Mouse (Mus musculus) midbrain, embryonic 13.5 days (tissue): ENCODE data around the gene Eps8l2. TPM values are rescaled to one million over a fixed set of nuclear protein-coding genes. Genes with fewer than 3 reads are reported as not detected.
"Not testable (repeated sequence)": the region's sequence is repeated elsewhere in the genome, so short reads cannot be mapped to it uniquely, and the experiment has no call there.

Experiments used
- ATAC-seq: fragments of 200-750 bp; cut with Nextera tagmentation; 2 replicates; pipeline ENCODE4 v1.8.0; 2017; ENCODE audit warnings: mild to moderate bottlenecking, moderate TSS enrichment, moderate library complexity
- H3K27ac ChIP-seq: fragments of 300-500 bp; sonication (generic); 2 replicates; pipeline ENCODE4 v1.5.1; 2015; ENCODE audit warnings: inconsistent platforms, mild to moderate bottlenecking, moderate library complexity
- H3K27me3 ChIP-seq: fragments of 300-500 bp; sonication (generic); 2 replicates; pipeline ENCODE4 v1.6.1; 2015; ENCODE audit warnings: mild to moderate bottlenecking, inconsistent platforms
- H3K36me3 ChIP-seq: fragments of 300-500 bp; sonication (generic); 2 replicates; pipeline ENCODE4 v1.6.1; 2015; ENCODE audit warnings: mild to moderate bottlenecking, inconsistent platforms
- H3K4me1 ChIP-seq: fragments of 300-500 bp; sonication (generic); replicated peaks from 2 replicates; pipeline ENCODE4 v1.6.1; 2015; ENCODE audit warnings: inconsistent platforms
- H3K4me2 ChIP-seq: fragments of 300-500 bp; sonication (generic); replicated peaks from 2 replicates; pipeline ENCODE4 v1.6.1; 2015; ENCODE audit warnings: moderate library complexity, mild to moderate bottlenecking, inconsistent platforms
- H3K4me3 ChIP-seq: fragments of 300-500 bp; sonication (generic); replicated peaks from 2 replicates; pipeline ENCODE4 v1.5.1; 2015; ENCODE audit warnings: mild to moderate bottlenecking, inconsistent platforms
- H3K9ac ChIP-seq: fragments of 300-500 bp; sonication (generic); replicated peaks from 2 replicates; pipeline ENCODE4 v1.6.1; 2015; ENCODE audit warnings: mild to moderate bottlenecking, inconsistent platforms
- H3K9me3 ChIP-seq: fragments of 300-500 bp; sonication (generic); 2 replicates; pipeline ENCODE4 v1.6.1; 2016; ENCODE audit warnings: mild to moderate bottlenecking, inconsistent platforms
- WGBS: fragments of 180-500 bp; shearing (Covaris S2); methylation state at CpG from one replicate; pipeline ENCODE4 v1.1.7; 2015; 5-methylcytosine and 5-hydroxymethylcytosine counted together
- polyA plus RNA-seq: library from polyadenylated mRNA; unstranded; fragments of >200 nt; fragmentation: Nextera tagmentation; extraction: Ambion mirVana; gene quantifications from 2 replicates; pipeline ENCODE4 v1.2.1, GENCODE M21; 2015

Eps8l2 gene
- polyA plus RNA-seq, 1 experiment from 2014 or later: 0.31 TPM

GRCm38 (mm10) chr7:141403305-141403704 lies 64.6 kb downstream of the Eps8l2 start:
- peak; percentile 58 for ATAC-seq
- H3K9me3 ChIP-seq: no peaks in the 10 kb centered on the region
- H3K4me3 ChIP-seq: no peak overlapping the region
- H3K4me2 ChIP-seq: no peak overlapping the region
- 42% methylated on average over 5 of the region's 5 CpGs for WGBS
- no peak overlapping the region for H3K9ac ChIP-seq
- H3K27me3 ChIP-seq: no peaks in the 10 kb centered on the region
- H3K4me1 ChIP-seq: no peaks in the 10 kb centered on the region
- peaks cover 64% of the 10 kb centered on the region for H3K36me3 ChIP-seq
- H3K27ac ChIP-seq: no peak overlapping the region

DNA sequence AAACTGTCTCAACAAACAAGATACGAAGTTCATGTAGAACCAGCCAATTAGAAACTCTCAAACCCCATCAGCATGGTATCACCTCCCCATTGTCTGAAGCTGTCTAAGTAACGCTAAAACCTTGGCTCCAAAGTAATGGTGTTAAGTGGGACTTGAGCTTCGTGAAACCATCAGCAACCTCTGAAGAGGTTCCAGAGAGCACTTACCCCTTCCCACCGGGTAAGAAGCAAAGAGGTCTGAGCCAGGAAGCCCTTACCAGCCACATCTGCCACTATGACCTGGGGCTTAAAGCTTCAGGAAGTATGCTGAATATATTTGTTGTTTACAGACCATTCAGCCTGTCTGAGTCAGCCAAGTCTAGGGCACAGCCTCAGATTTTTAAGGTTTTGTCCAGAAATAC lies 66.8 kb downstream of the Eps8l2 start:
- Histone ChIP-seq H3K9me3 (no peaks in the 10 kb centered on the region), H3K4me2 (no peak overlapping the region), H3K27ac (no peak overlapping the region), H3K4me1 (0 out of 2 replicates have a peak, but pooled peaks cover 4% of the 10 kb centered on the region), H3K4me3 (no peak overlapping the region), H3K9ac (0 out of 2 replicates have a peak overlapping the region, but pooled peaks have one; percentile 12), H3K27me3 (no peaks in the 10 kb centered on the region), H3K36me3 (peaks cover 60% of the 10 kb centered on the region)
- WGBS: 82% methylated on average over 4 of the region's 4 CpGs
- ATAC-seq: no peak

DNA sequence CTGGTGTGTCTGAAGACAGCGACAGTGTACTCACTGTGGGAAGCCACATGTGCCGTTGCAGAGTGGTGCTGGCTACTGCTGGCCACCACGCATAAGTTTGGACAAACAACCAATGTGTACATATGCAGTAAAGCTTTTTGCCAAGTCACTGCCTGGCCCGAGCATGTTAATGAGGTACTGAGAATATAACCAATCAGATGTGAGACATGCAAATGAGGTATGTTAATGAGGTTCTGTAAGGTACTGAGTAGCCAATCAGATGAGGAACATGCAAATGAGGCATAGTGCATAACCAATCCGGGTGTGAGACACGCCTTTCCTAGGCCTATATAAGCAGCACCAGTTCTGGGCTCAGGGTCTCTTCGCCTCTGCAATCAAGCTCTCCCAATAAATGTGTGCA lies 69.0 kb downstream of the Eps8l2 start:
- ATAC-seq, H3K4me3 ChIP-seq, H3K9me3 ChIP-seq, H3K27ac ChIP-seq, H3K4me2 ChIP-seq, H3K27me3 ChIP-seq, H3K9ac ChIP-seq: not testable (repeated sequence)
- Histone ChIP-seq H3K4me1 (peaks cover 14% of the 10 kb centered on the region), H3K36me3 (peaks cover 41% of the 10 kb centered on the region)
- WGBS: 96% methylated on average over 7 of the region's 7 CpGs

DNA sequence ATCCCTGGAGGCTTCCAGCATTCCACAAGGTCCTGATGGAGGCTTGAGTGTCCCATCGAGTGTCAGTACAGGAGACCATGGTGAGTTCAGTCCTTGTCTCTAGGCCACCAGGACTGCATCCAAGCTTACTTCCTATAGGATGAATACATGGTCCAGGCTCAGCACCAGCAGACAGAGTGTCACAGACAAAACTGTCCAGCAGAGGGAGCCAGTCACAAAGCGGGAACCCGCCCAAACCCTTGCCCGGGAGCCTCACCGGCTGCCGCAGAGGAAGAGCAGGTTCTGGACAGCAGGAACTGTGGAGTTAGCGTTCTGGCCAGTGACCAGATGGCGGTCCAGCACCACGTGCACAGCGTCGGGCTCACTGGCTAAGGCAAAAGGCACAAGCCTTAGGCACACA lies 70.2 kb downstream of the Eps8l2 start:
- H3K4me2 ChIP-seq: no peak overlapping the region
- peaks cover 34% of the 10 kb centered on the region for H3K36me3 ChIP-seq
- no peaks in the 10 kb centered on the region for H3K27me3 ChIP-seq
- H3K9me3 ChIP-seq: no peaks in the 10 kb centered on the region
- WGBS: 8% methylated on average over 11 of the region's 11 CpGs
- no peak overlapping the region for H3K9ac ChIP-seq
- H3K27ac ChIP-seq: 0 out of 2 replicates have a peak overlapping the region, but pooled peaks have one; percentile 2
- peak; percentile 62 for ATAC-seq
- H3K4me3 ChIP-seq: no peak overlapping the region
- H3K4me1 ChIP-seq: peaks cover 22% of the 10 kb centered on the region

- ATAC-seq: no peak
- Histone ChIP-seq H3K9me3 (no peaks in the 10 kb centered on the region), H3K27ac (no peak overlapping the region), H3K4me3 (no peak overlapping the region), H3K4me2 (no peak overlapping the region), H3K4me1 (peaks cover 27% of the 10 kb centered on the region), H3K9ac (0 out of 2 replicates have a peak overlapping the region, but pooled peaks have one; percentile 30), H3K36me3 (peaks cover 31% of the 10 kb centered on the region), H3K27me3 (no peaks in the 10 kb centered on the region)
- WGBS: 96% methylated on average over 8 of the region's 8 CpGs
Observed at GRCm38 (mm10) chr7:141410631-141411030, 72.0 kb downstream of the Eps8l2 start.

GRCm38 (mm10) chr7:141411667-141412066 lies 73.0 kb downstream of the Eps8l2 start:
- ATAC-seq: no peak
- Histone ChIP-seq H3K4me2 (no peak overlapping the region), H3K27ac (no peak overlapping the region), H3K27me3 (no peaks in the 10 kb centered on the region), H3K4me1 (peaks cover 27% of the 10 kb centered on the region), H3K9me3 (no peaks in the 10 kb centered on the region), H3K36me3 (peaks cover 31% of the 10 kb centered on the region), H3K4me3 (no peak overlapping the region), H3K9ac (peak overlapping the region; percentile 23; the same call in 1 of the 2 replicates)
- WGBS: 100% methylated on average over 1 of the region's 1 CpGs

Other genes with a start within 250 kb of the Eps8l2 start
- gene Sigirr, start 238.3 kb upstream of the Eps8l2 start, polyA plus RNA-seq: 1.8 and 2.6 TPM in 2 replicates
- 0.07 and 0.35 TPM in 2 replicates for gene Ano9, start 221.1 kb upstream of the Eps8l2 start, polyA plus RNA-seq
- 77.4 TPM in 2 replicates for gene Ptdss2, start 216.5 kb upstream of the Eps8l2 start, polyA plus RNA-seq
- 40.5 and 45.3 TPM in 2 replicates for gene Rnh1, start 166.0 kb upstream of the Eps8l2 start, polyA plus RNA-seq
- 86.4 and 114 TPM in 2 replicates for gene Hras, start 144.9 kb upstream of the Eps8l2 start, polyA plus RNA-seq
- gene Lrrc56, start 144.7 kb upstream of the Eps8l2 start, polyA plus RNA-seq: 13.9 and 15.6 TPM in 2 replicates
- gene Lmntd2, start 124.8 kb upstream of the Eps8l2 start, polyA plus RNA-seq: 1.8 and 2.1 TPM in 2 replicates
- gene Rassf7, start 123.0 kb upstream of the Eps8l2 start, polyA plus RNA-seq: 30.9 and 34.2 TPM in 2 replicates
- gene Phrf1, start 110.1 kb upstream of the Eps8l2 start, polyA plus RNA-seq: 86.9 and 95.0 TPM in 2 replicates
- 0.98 and 1.4 TPM in 2 replicates for gene Irf7, start 72.4 kb upstream of the Eps8l2 start, polyA plus RNA-seq
- not detected in 2 replicates for gene Cdhr5, start 62.1 kb upstream of the Eps8l2 start, polyA plus RNA-seq
- 1.0 TPM in 2 replicates for gene Sct, start 59.7 kb upstream of the Eps8l2 start, polyA plus RNA-seq
- 0.43 and 0.68 TPM in 2 replicates for gene Drd4, start 46.9 kb upstream of the Eps8l2 start, polyA plus RNA-seq
- gene Deaf1, start 11.2 kb upstream of the Eps8l2 start, polyA plus RNA-seq: 140 and 148 TPM in 2 replicates
- 76.6 and 77.3 TPM in 2 replicates for gene Tmem80, start 11.1 kb upstream of the Eps8l2 start, polyA plus RNA-seq
- gene Taldo1, start 53.3 kb downstream of the Eps8l2 start, polyA plus RNA-seq: 337 and 346 TPM in 2 replicates
- gene Gatd1, start 75.3 kb downstream of the Eps8l2 start, polyA plus RNA-seq: 55.1 and 63.8 TPM in 2 replicates
- gene Cend1, start 90.6 kb downstream of the Eps8l2 start, polyA plus RNA-seq: 43.6 and 44.0 TPM in 2 replicates
- gene Slc25a22, start 99.0 kb downstream of the Eps8l2 start, polyA plus RNA-seq: 71.3 and 72.1 TPM in 2 replicates
- 6.3 and 7.1 TPM in 2 replicates for gene Pidd1, start 105.1 kb downstream of the Eps8l2 start, polyA plus RNA-seq
- gene Rplp2, start 108.5 kb downstream of the Eps8l2 start, polyA plus RNA-seq: 787 and 794 TPM in 2 replicates
- 16.2 and 19.2 TPM in 2 replicates for gene Pnpla2, start 116.3 kb downstream of the Eps8l2 start, polyA plus RNA-seq
- 6.8 TPM in 2 replicates for gene Cracr2b, start 122.2 kb downstream of the Eps8l2 start, polyA plus RNA-seq
- gene Cd151, start 128.5 kb downstream of the Eps8l2 start, polyA plus RNA-seq: 15.4 and 19.9 TPM in 2 replicates
- 88.2 and 91.1 TPM in 2 replicates for gene Polr2l, start 136.3 kb downstream of the Eps8l2 start, polyA plus RNA-seq
- gene Tspan4, start 136.4 kb downstream of the Eps8l2 start, polyA plus RNA-seq: 22.5 and 23.6 TPM in 2 replicates
- gene Chid1, start 201.0 kb downstream of the Eps8l2 start, polyA plus RNA-seq: 31.7 and 35.5 TPM in 2 replicates
- gene Ap2a2, start 223.3 kb downstream of the Eps8l2 start, polyA plus RNA-seq: 103 and 107 TPM in 2 replicates